Mouse (Mus musculus): ENCODE results near the gene Nop53. TPM values are rescaled to one million over a fixed set of nuclear protein-coding genes. Genes with fewer than 3 reads are reported as not detected.

Gene Nop53
- polyA plus RNA-seq, 1 experiment from 2014 or later = 192 TPM

GRCm38 (mm10) chr7:15901366-15902048 lies 44.4 kb downstream of the Nop53 start:
- H3K9me3 ChIP-seq = no peaks in the 10 kb centered on the region
- H3K4me2 ChIP-seq = no peak overlapping the region
- WGBS = 80% methylated on average over 9 of the region's 9 CpGs
- H3K4me1 ChIP-seq (replicated peaks) = no peaks in the 10 kb centered on the region
- no peaks in the 10 kb centered on the region for H3K36me3 ChIP-seq
- no peak for ATAC-seq (ENCODE audit: insufficient number of reproducible peaks, insufficient read depth, low FRiP score, low TSS enrichment, low read depth)
- H3K27ac ChIP-seq = no peak overlapping the region
- H3K4me3 ChIP-seq (replicated peaks) = no peak overlapping the region
- no peak overlapping the region for H3K9ac ChIP-seq (replicated peaks)
- no peaks in the 10 kb centered on the region for H3K27me3 ChIP-seq

- no peak overlapping the region for H3K4me3 ChIP-seq (replicated peaks)
- H3K9me3 ChIP-seq = 0 out of 2 replicates have a peak, but pooled peaks cover 8% of the 10 kb centered on the region
- no peaks in the 10 kb centered on the region for H3K4me1 ChIP-seq (replicated peaks)
- H3K9ac ChIP-seq (replicated peaks) = no peak overlapping the region
- no peaks in the 10 kb centered on the region for H3K36me3 ChIP-seq
- no peak for ATAC-seq (ENCODE audit: insufficient number of reproducible peaks, insufficient read depth, low FRiP score, low TSS enrichment, low read depth)
- WGBS = 78% methylated on average over 1 of the region's 1 CpGs
- H3K4me2 ChIP-seq = no peak overlapping the region
- H3K27me3 ChIP-seq = no peaks in the 10 kb centered on the region
- no peak overlapping the region for H3K27ac ChIP-seq
Observed at GRCm38 (mm10) chr7:15894251-15894650, 51.6 kb downstream of the Nop53 start.

Other genes starting within 250 kb of the Nop53 start
- gene Obox5, start 195.9 kb downstream of the Nop53 start, polyA plus RNA-seq (2016; fragmentation: Nextera tagmentation; extraction: Ambion mirVana) = not detected in 2 replicates
- gene Obox6, start 106.4 kb downstream of the Nop53 start, polyA plus RNA-seq (2016; fragmentation: Nextera tagmentation; extraction: Ambion mirVana) = not detected in 2 replicates
- not detected in 2 replicates for gene Crx, start 66.1 kb downstream of the Nop53 start, polyA plus RNA-seq (2016; fragmentation: Nextera tagmentation; extraction: Ambion mirVana)
- gene Crxos, start 63.5 kb downstream of the Nop53 start, polyA plus RNA-seq (2016; fragmentation: Nextera tagmentation; extraction: Ambion mirVana) = not detected in 2 replicates
- 912 and 933 TPM in 2 replicates for gene Selenow, start 23.7 kb downstream of the Nop53 start, polyA plus RNA-seq (2016; fragmentation: Nextera tagmentation; extraction: Ambion mirVana)
- 10.0 and 12.4 TPM in 2 replicates for gene Ehd2, start 21.5 kb upstream of the Nop53 start, polyA plus RNA-seq (2016; fragmentation: Nextera tagmentation; extraction: Ambion mirVana)
- 9.0 and 9.4 TPM in 2 replicates for gene Bicra, start 101.8 kb upstream of the Nop53 start, polyA plus RNA-seq (2016; fragmentation: Nextera tagmentation; extraction: Ambion mirVana)
- 0.08 TPM in 1 of 2 replicates, not detected in the other for gene Zfp541, start 115.7 kb upstream of the Nop53 start, polyA plus RNA-seq (2016; fragmentation: Nextera tagmentation; extraction: Ambion mirVana)
- gene Napa, start 152.4 kb upstream of the Nop53 start, polyA plus RNA-seq (2016; fragmentation: Nextera tagmentation; extraction: Ambion mirVana) = 181 and 202 TPM in 2 replicates
- gene Kptn, start 173.8 kb upstream of the Nop53 start, polyA plus RNA-seq (2016; fragmentation: Nextera tagmentation; extraction: Ambion mirVana) = 30.7 and 33.3 TPM in 2 replicates
- gene Slc8a2, start 183.8 kb upstream of the Nop53 start, polyA plus RNA-seq (2016; fragmentation: Nextera tagmentation; extraction: Ambion mirVana) = 0.18 and 0.20 TPM in 2 replicates
- 7.7 and 9.4 TPM in 2 replicates for gene Meis3, start 229.0 kb upstream of the Nop53 start, polyA plus RNA-seq (2016; fragmentation: Nextera tagmentation; extraction: Ambion mirVana)